Mouse (Mus musculus) CD4-positive helper T cell, adult 2 months (primary cell): ENCODE measurements around the gene Prr29.
"Not testable (repeated sequence)": the region's sequence is repeated elsewhere in the genome, so short reads cannot be mapped to it uniquely, and the experiment has no call there.

Experiments used
- DNase-seq: peaks from one replicate; pipeline ENCODE4 v3.0.0-alpha.2; 2012; ENCODE audit warnings: low read depth, missing footprints, low spot score

Prr29 gene

DNA sequence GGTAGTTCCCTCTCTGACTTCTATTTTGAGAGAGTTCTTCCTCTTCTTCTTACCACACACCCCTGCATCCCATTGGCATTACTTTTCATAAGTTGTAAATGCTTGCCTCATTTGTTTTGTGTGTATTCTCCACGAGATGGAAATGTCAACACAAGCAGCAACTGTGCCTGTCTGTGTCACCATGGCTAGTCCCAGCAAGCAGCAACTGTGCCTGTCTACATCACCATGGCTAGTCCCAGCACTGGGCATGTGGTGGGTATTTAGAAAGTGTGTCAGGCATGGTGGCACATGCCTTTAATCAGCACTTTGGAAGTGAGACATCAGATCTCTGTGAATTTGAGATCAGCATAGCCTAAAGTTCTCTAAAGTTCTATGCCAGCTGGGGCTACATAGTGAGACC, 11.1 kb upstream of the Prr29 start:
- DNase-seq = no peak

DNA sequence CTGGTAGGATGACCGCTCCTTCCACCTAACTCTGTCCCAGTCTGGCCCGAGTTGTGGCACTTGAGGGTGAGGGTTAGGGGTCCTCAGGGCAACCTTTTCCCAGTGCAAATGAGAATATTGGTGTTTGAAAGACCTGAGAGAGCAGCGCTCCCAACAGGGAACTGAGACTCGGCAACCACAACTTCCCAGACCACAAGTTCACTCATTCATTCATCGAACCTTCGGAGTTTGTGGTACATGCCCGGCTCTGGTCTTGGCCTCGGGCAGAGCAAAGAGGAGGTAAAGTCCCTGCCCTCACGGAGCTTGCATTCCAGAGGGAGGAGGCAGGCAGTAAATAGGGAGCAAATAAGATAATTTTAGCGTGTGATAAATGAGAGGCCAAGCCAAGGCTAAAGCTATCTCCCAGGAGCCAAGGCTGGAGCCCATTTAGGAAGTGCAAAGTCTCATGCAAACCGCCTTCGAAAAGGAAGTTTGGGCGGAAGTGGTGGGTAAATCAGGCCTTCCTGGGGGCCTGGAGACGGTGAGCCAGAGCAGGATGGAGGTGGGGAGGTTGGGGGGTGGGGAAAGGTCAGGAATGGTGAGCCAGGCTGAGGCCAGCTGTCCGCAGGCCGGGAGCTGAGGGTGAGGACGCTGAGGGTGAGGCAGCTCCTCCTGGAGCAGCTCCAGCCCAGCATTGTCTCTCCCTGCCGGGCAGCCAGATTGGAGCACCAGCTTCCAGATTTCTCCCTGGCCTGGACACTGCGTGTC, 9.7 kb upstream of the Prr29 start:
- peak; percentile 18 for DNase-seq

DNA sequence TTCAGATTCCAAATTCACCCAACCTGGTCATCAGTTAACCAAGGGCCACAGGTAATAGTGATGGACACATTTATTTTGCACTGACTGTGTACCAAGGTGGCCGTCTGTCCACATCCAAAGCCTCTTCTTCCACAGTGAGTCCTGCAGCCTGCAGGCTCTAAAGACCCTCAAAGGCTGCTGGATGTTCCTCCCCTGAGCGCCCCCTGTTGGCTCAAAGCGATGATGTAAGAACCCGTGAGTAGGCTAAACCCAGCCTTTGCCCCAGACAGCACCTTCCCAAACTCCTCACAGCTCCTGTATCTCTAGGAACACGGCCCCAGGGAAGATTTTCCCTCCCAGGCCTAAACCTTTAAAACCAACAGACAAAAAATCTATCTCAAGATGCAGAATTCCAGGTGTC, 5.9 kb upstream of the Prr29 start:
- no peak for DNase-seq

DNA sequence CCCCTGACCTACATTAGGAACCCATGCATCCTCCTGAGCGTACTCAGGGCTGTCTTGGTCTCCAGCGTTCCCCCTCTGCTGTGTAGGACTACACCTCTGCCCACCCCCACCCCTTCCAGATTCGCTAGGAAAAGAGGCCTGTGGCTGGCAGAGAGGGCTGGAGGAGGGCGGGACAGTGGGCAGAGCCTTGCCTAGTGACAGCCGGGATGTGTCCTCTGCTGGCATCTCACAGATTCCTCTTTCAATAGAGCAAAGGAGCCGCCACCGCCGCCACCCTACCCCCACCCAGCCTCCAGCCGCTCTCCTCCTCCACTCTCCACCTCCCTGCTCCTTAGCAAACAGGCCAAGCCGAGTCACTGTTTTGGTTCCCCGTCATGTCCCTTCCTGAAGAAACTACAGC, 560 bp upstream of the Prr29 start:
- no peak for DNase-seq

GRCm38 (mm10) chr11:106366316-106366715, 1.0 kb downstream of the Prr29 start:
- DNase-seq = peak; percentile 68

- DNase-seq = no peak
Measured at GRCm38 (mm10) chr11:106373998-106374397, 8.7 kb downstream of the Prr29 start.

- no peak for DNase-seq
Measured at GRCm38 (mm10) chr11:106374559-106374958, 9.3 kb downstream of the Prr29 start.

DNA sequence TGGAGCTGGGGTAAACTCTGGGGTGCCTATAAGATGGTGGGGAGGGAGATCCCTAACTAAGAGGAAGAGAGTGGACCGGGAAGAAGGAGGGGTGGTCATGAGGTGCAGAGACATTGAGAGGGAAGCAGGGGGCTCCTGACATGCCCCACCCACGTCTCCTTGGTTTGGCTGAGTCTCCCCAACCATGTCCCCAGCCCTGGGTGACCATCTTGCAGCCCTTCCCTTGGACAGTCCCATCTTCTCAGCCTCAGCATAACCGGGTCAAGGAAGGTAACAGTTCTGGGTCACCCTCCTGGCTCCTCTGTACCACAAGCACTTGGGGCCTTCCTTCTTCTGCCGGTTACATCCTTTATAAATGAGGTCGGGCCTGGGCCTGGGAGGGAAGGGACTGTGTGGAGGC, 9.7 kb downstream of the Prr29 start:
- no peak for DNase-seq

GRCm38 (mm10) chr11:106381011-106381410, 15.7 kb downstream of the Prr29 start:
- DNase-seq = no peak

- DNase-seq = no peak
Measured at GRCm38 (mm10) chr11:106381883-106382282, 16.6 kb downstream of the Prr29 start.

DNA sequence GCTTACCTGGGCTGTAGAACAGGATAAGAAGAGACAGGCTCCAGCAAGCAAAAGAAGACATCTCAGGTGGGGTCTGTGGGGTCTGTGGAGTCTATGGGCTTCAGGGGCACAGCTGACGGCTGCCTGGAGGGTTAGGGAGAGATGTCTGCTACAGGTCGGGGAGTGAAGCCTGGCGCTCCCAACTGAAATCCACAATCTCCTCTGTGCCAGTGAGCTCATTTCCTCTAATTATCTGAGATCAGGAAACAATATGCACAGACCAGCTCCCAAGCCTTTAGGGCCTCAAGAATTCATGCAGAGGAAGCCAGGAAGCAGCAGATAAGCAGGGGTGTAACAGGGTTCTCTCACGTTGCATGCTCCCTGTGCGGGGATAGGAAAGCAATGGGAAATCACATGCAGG, 17.2 kb downstream of the Prr29 start:
- no peak for DNase-seq

GRCm38 (mm10) chr11:106383051-106383790, 17.9 kb downstream of the Prr29 start:
- no peak for DNase-seq

DNA sequence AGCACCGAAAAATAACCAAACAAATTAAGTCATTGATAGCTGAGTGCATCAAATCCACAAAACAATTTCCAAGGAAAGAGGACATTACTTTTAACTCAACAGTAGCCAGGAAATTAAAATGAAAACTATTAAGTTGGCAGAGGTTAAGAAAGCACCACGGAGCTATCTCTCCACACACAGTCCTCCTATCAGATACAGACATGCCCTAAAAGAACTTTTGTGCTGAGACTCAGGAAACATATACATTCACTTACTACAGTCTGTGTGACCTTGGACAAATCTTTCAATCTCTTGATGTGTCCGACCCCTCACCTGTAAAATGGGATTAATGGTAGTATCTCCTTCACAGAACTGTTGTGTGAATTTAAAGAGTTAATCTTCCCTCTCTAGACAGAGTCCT, 21.1 kb downstream of the Prr29 start:
- DNase-seq = no peak

- peak; percentile 73 for DNase-seq
Measured at GRCm38 (mm10) chr11:106387020-106387419, 21.7 kb downstream of the Prr29 start.

DNA sequence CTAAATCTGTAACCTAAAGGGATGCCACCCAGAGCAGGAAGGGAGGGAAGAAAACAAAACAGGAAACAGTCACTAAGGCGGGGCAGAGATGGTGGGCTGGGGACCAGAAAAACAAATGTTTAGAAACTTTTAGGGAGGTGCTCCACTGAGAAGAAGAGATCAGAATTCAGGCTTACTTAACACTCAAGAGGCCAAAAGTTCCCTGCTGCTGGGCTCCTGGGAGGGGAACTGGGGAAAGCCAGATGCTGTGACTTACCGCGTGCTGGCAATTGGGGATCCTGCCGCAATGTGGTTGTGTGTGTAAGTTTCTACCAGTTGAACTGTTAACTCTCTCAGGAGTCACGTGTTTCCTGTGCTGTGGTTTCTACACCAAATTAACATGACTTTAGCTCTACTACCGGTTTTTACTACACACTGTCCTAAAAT, 22.5 kb downstream of the Prr29 start, which contains the start of gene Icam2:
Gene Icam2, minus strand, starts transcription at position 285 of the 426 bp plus-strand sequence.
- DNase-seq = peak; percentile 88

GRCm38 (mm10) chr11:106389611-106390010, 24.3 kb downstream of the Prr29 start:
- DNase-seq = no peak

GRCm38 (mm10) chr11:106390757-106391156, 25.5 kb downstream of the Prr29 start:
- DNase-seq = no peak

- DNase-seq = peak; percentile 77
Measured at GRCm38 (mm10) chr11:106391546-106392188, 26.4 kb downstream of the Prr29 start.

DNA sequence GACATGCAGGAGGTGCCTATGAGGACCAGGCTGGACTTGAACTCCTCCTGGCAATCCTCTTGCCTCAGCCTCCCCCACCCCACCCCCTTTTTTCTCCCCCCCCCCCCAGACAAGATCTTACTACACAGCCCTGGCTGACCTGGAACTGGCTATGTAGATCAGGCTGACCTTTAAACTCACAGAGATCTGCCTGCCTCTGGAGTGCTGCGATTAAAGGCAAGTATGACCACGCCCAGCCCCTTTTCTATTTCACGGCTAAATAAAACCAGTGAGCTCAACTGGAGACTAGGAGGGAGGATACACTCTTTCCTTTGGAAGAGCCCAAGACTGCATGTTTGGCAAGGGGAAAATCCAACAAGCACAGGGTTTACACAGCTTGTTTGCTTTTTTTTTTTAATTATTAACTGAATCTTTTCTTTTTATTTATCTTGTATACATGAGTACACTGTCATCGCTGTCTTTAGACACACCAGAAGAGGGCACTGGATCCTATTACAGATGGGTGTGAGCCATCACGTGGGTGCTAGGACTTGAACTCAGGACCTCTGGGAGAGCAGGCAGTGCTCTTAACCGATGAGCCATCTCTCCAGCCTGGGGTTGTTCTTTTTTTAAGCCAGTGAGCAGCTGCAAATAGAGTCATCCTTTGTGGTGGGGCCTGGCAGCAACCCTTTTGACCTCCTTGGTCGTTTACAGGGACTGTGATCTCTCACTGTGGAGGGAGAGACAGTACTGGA, 27.5 kb downstream of the Prr29 start:
- no peak for DNase-seq

DNA sequence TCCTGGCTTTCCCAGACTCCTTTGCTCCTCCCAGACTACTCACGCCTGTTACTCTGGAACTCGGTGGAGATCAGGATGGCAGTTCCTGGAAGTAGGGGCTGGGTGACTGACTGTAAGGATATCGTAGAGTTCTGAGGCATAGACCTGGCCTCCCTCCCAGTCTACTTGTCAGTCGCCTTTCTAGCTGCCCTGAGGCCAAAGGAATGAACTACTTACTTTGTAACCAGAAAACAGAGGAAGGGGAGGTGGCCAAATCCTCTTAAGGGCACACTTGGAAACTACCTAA, 28.0 kb downstream of the Prr29 start:
- no peak for DNase-seq

DNA sequence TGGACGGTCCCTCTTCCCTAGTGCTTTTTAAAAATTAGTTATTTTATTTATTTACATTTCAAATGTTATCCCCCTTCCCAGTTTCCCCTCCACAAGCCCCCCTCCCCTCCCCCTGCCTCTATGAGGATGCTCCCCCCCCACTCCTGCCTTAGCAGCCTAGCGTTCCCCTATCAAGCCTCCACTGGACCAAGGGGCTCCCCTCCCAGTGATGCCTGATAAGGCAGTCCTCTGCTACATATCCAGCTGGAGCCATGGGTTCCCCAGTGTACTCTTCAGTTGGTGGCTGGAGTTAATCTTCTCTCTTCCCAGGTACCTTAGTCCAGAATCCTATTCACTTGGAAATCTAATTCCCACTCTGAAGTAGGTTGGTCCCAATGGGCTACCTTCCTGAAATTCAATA, 28.8 kb downstream of the Prr29 start:
- DNase-seq = not testable (repeated sequence)

GRCm38 (mm10) chr11:106397656-106398055, 32.4 kb downstream of the Prr29 start:
- DNase-seq = no peak
